Mouse (Mus musculus) kidney, adult 8-10 months (tissue): Measurements from ENCODE around the gene Rlim.

Source experiments
- DNase-seq, 2 experiments: peaks; one replicate each; pipeline ENCODE4 v3.0.0; 2022

The Rlim gene

DNA sequence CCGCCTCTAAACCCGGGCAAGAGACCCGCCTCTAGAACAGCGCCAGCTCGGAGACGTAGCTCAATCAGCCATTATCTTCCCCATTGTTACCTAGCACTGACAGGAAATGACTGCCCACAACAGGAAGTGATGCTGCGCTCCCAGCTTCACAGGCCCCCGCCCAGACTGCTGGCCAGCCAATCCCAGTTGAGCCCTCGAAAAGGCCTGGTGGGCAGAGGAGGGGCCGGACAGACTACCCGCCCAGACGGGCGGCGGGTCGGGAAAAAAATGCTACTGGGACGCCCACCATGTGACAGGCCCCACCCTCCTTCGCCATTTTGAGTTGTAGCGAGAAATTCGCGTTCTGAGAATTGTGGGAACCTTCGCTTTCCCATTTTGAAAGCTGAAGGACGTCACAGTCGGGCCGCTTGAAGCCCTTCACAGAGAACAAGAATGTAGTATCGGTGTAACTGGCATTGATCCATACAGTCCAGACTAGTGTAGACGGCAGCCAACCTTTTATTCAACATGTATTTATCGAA lies at the start of gene Rlim:
Gene Rlim, minus strand, starts transcription at position 116 of the 521 bp plus-strand sequence.
- peak; percentile 91 to 95 for DNase-seq

DNA sequence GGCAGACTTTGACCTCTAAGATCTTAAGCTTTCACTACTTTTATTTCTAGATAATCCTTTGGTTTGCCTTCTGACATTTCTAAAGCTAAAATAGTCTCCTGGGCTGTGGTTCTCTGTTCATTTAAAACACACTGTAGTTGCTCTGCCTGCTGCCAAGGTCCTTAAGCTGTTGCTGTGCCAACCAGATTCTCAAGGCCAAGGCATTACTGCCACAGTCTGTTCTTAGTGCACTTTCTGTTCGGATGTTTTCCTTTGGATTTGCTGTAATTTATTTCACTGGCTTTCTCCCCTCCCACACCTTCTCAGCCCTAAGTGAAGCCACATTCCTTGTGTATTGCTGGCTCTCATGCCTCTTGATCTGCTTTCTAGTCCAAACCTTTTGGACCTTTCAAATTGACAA lies 36.1 kb upstream of the Rlim start:
- DNase-seq, result no peak

DNA sequence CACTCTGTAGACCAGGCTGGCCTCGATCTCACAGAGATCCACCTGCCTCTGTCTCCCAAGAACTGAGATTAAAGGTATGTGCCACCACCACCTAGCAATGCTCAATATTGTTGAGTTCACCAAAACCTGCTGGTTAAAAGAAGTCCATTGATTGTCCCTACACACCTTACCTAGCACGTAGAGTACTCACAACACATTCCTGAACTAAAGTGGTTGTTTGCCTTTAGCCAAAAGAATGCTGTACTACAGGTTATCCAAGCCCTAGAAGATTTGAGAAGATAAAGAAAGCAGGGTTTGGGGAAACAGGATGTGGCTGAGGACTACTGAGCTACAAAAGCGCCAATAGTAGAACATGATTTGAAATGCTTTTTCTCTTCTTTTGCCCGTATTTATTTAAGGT lies 34.0 kb upstream of the Rlim start:
- no peak for DNase-seq

DNA sequence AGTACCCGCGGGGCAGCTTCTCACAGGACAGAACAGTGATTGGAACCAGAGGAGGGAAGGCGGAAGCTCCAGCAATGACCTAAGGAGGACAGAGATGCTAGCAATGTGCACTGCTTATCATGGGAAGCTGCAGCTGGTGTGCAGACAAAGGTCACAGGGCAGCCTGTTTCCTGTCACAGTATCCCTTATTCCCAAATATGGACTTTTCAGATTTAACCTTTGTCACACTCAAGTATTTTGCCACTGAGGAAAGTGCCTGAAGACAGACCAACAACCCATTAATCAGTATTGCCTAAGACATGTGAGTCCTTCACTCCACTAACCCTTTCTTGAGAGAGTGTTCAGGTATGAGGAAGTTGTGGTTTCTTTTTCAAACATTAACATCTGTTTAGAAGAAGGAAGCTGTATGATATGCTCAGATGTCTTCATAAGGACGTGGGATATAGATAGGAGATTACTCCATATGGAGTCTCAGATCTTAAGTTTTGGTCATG lies 32.3 kb upstream of the Rlim start:
- DNase-seq, result no peak

DNA sequence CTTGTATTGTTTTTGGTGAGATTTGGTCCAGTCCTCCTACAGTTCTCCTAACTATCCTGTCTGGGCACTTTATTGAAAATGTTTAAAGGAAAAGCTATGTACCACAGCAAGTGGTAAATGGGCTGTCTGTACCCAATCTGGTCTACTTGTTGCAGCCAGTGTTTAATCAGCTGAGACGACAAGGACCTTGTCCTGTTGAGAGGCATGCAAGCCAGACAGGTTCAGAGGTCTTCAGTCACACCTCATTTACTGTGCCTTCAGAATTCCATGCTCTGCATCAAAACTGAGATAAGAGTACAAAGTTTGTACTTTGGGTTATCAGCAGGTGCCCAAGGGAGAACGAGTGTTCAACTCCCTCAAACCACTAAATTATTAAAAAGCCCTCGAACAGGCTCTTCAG lies 13.7 kb upstream of the Rlim start:
- peak; percentile 26 to 49 for DNase-seq

DNA sequence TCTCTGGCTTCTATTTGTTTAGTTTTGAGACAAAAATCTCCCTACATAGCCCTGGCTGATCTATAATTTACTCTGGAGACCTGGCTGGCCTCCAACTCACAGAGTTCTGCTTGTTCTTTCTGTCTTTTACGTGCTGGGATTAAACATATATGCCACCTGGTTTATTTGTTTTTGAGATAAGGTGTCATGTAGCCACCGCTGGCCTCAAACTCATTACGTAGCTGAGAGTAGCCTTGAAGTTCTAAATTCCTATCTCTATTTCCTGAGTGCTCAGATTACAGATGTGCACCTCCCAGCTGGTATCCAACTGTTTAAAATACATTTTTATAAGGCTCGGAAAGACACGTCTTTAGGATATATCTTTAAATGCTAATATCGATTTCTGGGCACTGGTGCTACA lies 12.8 kb upstream of the Rlim start:
- no peak for DNase-seq

DNA sequence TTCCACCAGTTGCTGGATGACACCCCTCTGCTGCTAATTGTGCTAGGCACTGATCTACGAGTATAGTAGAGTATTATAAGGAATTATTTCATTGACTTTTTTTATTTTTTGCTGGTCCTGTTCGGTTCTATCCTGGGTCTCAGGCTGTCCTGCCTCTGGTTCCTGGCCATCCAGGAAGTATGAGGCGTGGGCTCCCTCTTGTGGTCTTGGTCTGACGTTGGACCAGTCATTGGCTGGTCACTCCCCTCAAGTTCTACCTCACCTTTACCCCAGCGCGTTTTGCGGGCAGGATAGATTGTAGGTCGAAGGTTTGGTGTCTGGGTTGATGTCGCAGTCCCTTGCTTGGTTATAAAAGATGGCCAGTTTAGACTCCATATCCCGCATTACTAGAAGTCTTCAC lies 10.6 kb upstream of the Rlim start:
- DNase-seq, result peak in 1 of 2 experiments; percentile 29

DNA sequence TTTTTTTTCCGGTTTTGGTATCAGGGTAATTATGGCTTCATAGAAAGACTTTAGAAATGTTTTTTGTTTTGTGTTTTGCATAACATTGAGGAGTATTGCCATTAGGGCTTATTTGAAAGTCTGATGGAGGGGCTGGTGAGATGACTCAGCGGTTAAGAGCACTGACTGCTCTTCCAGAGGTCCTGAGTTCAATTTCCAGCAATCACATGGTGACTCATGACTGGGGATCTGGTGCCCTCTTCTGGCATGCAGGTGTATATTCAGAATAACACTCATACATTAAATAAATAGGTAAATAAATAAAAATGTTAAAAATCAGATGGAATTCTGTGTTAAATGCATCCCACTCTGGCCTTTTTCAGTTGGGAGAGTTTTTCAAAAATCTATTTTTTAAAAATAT lies 9.3 kb upstream of the Rlim start:
- DNase-seq, result peak in 1 of 2 experiments; percentile 21

DNA sequence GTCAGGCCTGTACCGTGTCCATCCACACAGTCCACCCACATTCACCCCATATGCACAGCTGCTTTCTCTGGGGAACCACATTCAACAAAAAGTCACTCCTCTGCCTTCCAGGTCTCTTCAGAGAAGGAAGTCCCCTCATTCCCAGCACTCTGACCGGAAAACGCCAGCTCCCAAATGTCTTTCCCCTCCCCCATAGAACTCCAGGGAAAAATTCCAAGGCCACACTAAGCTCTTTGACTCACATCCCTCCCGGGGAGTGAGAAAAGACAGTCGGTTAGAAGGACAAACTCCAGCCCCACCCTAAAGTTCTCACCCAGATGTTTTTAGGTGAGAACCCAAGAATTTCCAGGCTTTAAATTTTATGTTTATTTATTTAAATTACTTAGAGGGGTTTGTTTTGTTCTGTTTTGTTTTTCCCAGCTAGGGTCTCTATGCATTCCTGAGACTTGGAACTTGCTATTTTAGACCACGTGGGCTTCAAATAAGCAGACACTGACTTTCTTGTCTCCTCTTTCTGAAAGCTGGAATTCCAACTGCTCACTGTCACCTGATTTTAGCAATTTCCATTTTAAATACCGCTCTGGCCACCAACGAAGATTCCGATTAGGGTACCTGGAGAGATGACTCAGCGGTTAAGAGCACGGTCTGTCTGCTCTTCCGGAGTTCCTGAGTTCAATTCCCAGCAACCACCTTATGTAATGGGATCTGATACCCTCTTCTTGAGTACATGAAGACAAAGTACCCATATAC lies 6.3 kb upstream of the Rlim start:
- no peak for DNase-seq

DNA sequence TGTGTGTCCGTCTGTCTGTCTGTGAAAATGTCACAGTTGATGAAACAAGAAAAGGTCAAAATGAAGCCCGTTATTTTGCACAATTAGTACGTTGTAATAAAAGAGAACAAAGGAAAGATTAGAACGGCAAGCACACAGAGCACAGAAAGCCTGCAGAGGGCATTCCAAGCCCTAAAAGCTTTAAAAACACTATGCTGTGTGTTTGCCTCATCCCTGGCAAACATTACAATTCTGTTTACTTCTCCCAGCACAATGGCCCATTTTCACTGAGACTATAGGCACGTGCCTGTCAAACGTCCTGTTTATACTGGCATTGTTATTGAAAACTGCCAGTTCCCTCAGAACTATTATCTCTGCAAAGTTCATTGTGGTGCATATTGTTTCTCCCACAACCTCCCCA lies 5.1 kb upstream of the Rlim start:
- DNase-seq, result no peak

DNA sequence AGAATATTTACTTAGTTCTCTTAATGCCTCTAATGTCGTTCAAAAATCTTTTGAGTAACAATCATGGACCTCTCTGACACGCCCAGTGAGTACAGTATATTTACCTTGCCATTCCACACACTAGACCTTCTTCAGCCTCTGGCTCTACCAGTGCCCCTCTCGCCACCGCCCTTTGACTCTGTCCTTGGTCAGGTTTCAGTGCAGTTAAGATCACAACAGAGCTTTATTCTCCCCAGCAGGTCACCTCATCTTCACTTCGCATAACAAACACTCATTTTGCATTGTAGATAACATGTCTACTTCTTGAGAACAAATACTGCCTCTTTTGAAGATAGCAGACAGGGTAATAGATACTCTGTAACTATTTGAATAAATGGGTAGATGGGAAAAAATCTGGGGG lies 3.9 kb upstream of the Rlim start:
- no peak for DNase-seq

DNA sequence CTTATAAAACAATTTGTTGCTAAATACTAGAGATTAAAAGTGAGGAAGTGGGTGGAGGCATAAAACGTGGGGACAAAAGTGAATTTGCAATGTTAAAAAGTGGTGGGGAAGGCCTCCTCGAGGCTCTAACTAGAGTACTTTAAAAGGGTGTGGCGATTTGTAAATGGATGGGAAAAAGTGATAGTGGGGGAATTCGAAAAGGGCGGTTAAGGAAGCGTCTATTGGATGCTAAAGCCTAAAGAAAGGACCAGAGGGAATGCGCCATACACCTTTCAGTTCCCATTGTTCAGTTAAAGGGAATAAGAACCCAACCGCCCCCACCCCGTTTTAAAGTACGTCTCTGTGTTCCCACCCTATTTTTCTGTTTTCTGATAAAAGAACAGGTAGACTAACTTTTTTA lies 722 bp upstream of the Rlim start:
- DNase-seq, result no peak

DNA sequence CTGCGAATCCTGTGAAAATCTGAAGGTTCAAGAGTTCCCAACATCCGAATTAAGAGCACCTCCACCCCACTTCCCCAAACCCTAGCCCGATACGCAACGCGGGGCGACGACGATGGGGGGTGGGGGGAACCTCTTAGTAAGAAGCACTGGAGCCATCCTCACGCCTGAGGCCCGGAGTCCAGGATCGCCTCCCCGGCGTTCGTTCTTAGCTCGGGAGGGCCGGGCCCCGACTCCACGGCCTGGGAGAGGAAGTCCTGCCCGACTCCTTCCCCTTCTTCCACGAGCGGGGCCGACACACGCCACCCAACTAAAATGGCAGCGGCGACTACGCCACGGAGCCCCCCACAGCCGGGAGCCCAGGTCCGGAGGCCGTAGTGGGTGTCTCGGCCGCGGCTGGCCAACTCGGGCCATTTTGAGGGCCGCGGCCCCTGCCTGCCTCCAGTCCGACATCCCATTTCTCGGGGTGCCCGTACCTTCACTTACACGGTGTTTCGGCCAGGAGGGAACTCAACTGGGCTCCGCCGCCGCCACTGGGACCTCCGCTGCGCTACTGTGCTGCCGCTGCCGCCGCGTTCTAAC lies 405 bp downstream of the Rlim start:
- DNase-seq, result no peak

DNA sequence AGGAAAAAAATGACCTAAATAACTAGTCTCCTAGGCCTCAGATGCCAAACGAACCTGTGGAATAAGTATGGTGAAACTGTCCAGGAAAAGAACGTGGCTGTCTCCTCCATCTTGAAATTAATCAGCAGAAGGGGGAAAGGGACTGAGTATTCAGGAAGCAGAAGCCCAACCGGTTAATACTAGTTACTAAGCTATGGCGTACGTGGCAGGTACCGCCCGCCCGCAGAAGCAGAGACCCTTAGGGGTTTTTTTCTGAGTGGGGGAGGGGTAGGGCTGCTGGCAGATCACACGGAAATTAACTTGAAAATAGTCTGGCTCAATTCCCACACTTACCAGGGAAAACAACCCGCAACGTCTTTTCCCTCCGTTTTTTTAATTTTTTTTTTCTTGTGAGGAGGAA lies 1.0 kb downstream of the Rlim start:
- DNase-seq, result peak; percentile 16 to 28

DNA sequence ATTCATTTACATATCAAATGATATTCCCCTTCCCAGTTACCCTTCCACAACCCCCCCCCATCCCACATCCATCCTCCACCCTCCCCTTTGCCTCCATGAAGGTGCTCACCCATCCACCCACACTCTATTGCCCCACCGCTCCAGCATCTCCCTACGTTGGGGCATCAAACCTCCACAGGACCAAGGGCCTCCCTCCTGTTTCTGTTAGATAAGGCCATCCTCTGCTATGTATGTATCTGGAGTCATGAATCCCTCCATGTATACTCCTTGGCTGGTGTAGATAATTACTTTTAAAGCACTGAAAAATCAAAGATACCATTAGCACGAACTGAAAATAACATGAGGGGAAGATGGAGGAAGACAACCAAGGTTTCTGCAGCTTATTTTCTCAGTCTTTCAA lies 41.4 kb downstream of the Rlim start:
- no peak for DNase-seq

DNA sequence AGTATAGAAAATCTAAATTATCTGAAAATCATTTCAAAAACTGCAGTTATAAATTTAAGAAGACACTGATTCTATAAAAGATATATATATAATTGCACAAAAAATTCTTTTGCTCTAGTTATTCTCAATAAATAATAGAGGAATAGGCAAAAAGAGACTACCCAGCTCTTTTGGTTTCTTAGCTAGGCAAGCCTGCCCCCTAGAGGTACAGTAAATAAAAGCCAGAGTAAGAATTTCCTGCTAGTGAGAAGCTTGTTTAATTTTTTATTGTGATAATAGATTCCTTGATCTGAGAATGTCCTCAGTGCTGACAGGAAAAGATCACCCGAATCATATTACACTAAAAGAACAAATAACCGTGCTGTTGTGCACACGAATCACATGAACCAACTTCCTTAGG lies 43.8 kb downstream of the Rlim start:
- DNase-seq, result peak in 1 of 2 experiments; percentile 5

DNA sequence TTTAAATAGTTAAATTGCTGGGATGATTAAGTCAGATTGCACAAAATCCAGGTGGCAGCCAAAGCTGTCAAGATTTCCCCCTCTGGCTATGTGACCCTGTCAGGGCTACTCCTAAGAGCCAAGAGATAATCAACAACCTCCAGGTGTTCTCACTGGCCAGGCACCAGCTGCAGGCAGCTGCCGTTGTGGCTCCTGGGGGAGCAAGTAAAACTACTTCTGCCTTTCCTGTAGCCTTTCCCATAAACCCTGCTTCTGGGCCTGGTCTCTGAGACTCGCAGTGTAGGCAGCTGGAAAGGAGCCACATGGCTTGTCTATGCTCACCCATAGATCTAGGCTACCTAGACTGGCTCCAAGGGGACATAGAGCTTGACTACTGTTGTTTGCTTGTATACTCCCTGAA lies 58.6 kb downstream of the Rlim start:
- no peak for DNase-seq

DNA sequence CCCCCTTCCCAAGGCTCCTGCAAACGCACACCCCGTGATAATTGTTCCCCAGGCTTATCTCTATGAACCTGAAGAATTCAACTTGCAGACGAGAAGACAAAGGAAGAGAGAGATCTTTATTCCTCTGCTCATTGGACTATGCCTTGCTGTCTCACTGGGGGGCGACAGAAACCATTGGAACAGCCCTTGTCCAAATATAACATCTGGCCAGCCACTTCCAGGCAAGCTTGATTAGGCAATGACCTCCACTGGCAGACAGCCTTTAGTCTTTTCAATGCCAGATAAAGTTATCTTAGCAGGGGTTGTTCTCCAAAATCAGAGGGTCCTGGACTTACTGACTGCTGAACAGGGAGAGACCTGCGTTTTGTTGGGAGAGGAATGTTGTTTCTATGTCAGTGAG lies 62.1 kb downstream of the Rlim start:
- DNase-seq, result peak in 1 of 2 experiments; percentile 9

DNA sequence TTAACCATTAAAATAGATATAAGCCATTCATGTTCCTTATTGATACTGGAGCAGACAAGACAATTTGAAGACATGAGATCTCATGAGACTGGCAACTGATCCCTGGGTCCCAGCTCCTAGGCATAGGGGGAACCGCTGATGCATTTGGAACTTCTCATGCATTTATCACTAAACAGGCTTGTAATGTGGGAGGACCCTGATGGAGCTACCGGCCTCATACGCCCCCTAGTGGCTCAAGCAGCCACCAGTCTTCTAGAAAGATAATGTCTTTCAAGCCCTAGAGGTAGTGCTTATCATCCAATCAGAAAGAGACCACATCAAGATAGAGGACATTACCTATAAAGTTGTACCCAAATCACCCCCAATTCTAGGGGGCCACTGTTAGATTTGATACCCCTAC lies 66.3 kb downstream of the Rlim start:
- peak; percentile 7 to 49 for DNase-seq
